Mouse (Mus musculus): ENCODE results near the gene March9.
A peak's percentile ranks its signal among the peaks of the same experiment; 100 is the strongest.

March9 gene

DNA sequence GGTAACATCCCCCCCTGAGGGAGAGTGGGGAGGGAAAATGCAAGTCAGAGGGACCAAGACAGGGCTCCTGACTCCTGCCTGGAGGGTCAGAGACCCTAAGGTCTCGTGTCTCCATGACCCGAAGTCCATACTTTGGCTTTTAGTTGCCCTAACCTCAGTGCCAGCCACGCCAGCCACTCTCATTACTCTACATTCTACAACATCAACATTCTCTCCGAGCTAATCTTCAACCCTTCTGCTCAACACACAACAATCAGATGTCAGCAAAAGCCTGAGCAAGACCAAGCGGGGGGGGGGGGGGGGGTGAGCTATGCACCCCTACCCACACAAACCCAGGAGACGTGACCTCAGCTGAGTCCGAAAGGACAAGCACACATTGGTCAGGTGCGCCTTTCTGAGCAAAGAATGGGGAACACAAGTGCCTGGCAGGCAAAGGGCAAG is 26.7 kb downstream of the March9 start:
- no peak for DNase-seq (ENCODE audit: low read depth)

DNA sequence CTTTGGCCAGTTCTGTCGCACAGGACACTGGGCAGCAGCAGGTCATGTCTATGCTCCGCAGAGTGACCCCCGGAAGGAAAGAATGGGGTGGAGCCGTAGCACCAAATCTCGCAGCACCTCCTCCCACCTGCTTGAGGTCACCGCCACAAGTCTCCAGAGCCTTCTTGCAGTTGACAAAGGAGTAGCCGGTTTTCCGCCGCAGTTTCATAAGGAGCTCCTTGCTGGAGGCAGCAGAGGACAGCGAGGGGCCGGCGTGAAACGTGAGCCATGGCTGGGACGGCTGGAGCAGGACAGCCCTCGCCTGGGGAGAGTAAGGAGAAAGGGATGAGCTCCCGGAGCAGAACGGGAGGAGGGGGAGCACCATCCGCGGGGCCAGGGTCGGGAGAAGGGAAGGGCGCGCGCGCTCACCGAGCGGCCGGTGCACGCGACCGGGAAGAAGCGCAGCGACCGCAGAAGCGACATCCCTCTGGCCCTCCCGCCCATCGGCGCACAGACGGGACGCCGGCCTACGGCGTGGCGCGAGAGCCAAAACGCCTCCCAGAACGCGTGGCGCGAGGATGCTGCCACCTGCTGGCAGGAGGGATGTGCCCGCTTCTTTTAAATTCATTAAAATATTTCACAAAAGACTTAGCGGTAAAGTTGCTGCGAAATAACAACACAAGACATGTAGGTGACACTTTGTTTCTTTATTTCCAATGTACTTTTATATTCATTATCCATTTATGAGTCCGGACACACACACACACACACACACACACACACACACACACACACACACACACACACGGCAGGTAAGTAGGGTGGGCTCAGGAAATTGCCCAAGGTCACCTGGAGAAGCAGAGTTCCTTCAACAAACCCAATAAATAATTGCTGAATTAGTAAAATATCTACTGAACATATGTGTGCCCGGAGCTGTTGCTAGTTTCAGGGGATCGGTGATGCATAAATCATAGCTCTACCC is 29.4 kb downstream of the March9 start, which contains the start of gene Tsfm:
Gene Tsfm, minus strand, starts transcription at position 505 of the 961 bp plus-strand sequence.
- DNase-seq (ENCODE audit: low read depth), result peak; percentile 93

DNA sequence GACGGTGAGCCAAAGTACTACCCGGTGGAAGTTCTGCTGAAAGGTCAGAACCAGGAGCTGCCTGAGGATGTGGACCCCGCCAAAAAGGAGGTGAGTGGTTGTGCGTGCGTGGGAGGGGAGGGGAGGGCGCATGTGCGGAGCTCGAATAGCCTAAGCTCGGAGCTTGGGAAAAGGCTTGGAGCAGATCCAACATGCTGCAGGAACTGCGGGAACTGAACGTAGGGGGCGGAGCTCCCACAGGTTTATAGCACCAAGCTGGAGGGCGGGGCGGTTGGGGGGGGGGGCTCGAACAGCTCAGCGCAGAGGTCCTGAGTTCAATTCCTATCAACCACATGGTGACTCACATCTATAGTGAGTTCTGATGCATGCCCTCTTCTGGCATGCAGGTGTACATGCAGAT is 41.6 kb downstream of the March9 start:
- no peak for DNase-seq (ENCODE audit: low read depth)

DNA sequence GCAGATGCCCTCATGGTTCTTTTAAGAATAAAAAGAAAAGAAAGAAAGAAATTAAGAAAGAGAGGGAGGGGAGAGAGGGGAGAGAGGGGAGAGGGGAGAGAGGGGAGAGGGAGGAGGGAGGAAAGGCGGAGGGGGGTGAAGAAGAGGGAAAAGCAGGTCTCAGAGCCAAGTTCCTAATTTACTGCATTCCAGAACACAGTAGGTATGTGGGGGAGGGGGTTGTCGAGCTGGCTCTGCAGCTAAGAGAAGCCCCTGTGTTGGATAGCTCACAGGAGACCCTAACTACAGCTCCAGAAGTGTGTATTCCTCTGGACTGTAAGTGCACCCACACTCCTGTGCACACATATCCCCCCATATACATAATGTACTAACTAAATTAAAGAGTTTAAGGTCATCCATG is 42.9 kb downstream of the March9 start:
- no peak for DNase-seq (ENCODE audit: low read depth)

DNA sequence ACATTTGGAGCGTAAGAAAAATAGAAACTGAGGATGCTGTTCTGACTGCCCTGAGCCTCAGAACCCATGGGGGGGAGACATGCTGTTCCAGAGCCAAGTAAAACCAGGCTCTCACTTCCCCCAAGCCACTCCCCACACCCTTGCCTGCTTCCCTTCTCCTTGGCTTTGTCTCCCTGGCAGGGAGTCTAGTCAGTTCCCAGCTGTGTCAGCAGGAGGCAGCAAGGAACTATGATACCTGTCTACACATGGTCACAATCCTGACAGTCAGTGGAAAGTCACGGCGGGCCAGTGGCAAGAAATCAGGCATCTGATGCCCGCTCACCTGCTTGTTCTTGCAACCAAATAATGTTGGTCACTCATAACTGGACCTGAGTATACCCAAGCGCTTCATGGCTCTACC is 43.5 kb downstream of the March9 start:
- no peak for DNase-seq (ENCODE audit: low read depth)
